Mouse (Mus musculus) MN1 (cell line): Measurements from ENCODE around the gene Tdrd5.
"Not testable (repeated sequence)": the region's sequence is repeated elsewhere in the genome, so short reads cannot be mapped to it uniquely, and the experiment has no call there.

ENCODE experiments used
- DNase-seq: peaks from one replicate; pipeline ENCODE4 v3.0.0-alpha.2; 2016; ENCODE audit warnings: low spot score

The Tdrd5 gene

GRCm38 (mm10) chr1:156302911-156303749 lies at the start of gene Tdrd5:
TSS of gene Tdrd5 (minus strand) at chr1:156303664.
- DNase-seq, result peak; percentile 37

GRCm38 (mm10) chr1:156352466-156352865 lies 49.0 kb upstream of the Tdrd5 start:
- no peak for DNase-seq

GRCm38 (mm10) chr1:156350441-156350840 lies 47.0 kb upstream of the Tdrd5 start:
- DNase-seq, result no peak

GRCm38 (mm10) chr1:156349031-156349430 lies 45.6 kb upstream of the Tdrd5 start:
- no peak for DNase-seq

GRCm38 (mm10) chr1:156345633-156346032 lies 42.2 kb upstream of the Tdrd5 start:
- DNase-seq, result no peak

- no peak for DNase-seq
Observed at GRCm38 (mm10) chr1:156344433-156344832, 41.0 kb upstream of the Tdrd5 start.

DNA sequence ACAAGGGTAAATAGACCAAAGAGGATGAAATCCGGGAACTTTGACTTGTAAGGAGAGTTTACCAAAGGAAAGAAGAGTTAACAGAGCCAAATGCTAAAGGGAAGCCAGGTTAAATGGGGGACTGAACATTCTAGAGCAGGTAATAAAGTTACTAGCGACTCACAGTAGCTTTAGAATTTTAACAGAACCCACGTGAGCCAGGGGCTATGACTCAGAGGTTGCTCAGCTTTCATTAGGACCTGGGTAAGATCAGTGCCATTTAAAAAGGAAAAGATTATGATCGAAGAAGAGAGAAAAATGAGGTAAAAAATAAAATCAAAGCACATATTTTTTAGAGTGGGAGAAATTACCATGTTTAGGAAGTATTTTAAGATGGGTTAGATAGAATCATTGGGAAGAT lies 37.4 kb upstream of the Tdrd5 start:
- peak; percentile 24 for DNase-seq

DNA sequence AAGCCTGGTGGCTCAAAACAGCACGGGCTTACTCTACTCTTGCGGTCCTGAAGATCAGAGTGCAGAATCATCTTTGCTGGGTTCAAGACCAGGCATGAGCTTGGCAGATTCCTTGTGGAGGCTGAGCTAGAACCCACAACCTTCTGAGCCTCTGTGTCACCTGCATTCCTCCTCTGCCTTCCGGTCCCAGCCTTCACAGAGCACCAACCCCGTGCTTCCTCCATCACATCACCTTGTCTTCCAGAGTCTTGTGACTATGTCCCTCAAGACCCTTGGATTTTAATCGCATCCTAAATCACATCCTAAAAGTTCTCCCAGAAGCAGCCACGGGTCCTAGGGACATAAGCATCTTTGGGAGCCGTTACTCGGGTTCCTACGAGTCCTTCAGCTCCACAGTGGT lies 19.7 kb upstream of the Tdrd5 start:
- DNase-seq, result no peak

GRCm38 (mm10) chr1:156310630-156311029 lies 7.2 kb upstream of the Tdrd5 start, which contains the start of gene Nphs2:
TSS of gene Nphs2 (plus strand) at chr1:156310727.
- no peak for DNase-seq

DNA sequence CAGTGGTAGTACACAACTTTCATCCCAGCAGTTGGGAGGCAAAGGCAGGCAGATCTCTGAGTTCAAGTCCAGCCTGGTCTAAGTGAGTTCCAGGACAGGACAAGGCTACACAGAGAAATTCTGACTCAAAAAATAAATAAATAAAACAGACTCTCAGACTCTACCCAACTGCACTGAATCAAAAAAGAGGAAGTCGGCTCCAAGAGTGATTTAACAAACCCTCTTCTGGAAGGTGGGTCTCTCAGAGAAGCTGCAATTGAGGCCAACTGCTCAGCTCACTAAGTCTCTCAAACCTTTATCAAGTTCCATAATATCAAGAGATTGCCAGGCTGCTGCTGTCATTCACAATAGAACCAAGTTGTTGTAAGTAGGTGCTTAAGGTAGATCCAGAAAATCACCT lies 5.1 kb upstream of the Tdrd5 start:
- no peak for DNase-seq

DNA sequence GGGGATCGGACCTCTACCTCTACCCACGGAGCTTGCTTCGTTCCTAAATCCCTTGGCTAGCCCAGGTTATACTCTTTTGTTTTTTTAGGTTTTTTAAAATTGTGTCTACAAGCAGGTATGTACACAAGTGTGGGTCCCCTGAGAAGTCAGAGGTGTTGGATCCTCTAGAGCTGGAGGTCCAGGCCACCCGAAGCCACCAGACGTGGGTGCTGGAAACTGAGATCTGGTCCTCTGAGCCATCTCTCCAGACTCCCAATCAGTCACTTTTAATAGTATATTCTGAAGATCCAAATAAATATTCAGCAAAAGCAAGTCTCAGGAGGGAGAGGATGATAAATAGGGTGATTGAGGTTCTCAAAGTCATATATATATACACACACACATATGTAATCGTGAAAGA lies 13.4 kb downstream of the Tdrd5 start:
- DNase-seq, result no peak

DNA sequence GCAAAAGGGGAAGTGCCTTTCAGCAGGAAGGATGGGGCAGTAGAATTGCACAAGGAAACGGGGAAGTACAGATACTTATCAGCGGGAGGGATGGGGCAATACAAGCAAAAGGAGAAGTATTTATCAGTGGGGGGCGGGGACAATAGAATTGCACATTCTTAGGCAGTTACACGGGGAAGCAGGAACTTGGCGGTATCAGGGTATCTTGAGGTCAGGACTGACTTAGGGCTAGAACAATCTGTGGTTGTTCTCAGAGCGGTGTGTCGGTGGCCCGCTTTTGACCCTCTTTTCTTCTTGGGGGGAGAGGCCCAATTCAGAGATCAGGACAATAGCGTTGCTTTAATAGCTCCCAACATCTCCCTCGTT lies 14.3 kb downstream of the Tdrd5 start:
- not testable (repeated sequence) for DNase-seq

DNA sequence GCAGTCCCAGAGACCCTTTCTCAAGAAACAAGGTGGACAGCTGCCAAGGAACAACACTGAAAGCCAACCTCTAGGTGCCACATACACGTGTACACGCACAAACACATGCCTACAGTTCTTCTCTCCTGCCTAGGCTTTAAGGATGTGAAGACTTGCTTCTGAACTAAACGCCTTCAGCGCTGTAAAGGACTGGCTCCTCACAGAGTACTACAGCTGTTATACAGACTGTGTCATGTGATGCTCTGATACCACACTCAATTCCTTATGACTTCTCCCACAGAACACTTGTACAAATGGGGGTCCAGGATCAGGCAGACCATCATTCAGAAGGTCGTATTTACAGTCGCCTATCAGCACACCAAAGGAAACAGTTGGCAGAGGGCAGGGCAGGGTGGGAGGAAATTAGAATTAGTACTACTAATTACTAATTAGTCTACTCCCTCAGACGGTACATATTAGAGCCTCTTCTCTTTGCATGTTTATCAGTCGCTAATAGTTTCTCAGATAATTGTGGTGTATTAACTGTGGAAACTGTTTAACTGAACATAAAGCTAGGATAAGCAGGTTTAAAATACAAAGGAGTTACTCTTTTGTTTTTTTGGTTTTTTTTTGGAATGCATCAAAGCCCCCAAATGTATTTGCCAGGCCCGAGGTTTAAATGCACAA lies 14.8 kb downstream of the Tdrd5 start:
- no peak for DNase-seq

- DNase-seq, result no peak
Observed at GRCm38 (mm10) chr1:156285541-156285896, 17.9 kb downstream of the Tdrd5 start.

- no peak for DNase-seq
Observed at GRCm38 (mm10) chr1:156284851-156285540, 18.5 kb downstream of the Tdrd5 start.

DNA sequence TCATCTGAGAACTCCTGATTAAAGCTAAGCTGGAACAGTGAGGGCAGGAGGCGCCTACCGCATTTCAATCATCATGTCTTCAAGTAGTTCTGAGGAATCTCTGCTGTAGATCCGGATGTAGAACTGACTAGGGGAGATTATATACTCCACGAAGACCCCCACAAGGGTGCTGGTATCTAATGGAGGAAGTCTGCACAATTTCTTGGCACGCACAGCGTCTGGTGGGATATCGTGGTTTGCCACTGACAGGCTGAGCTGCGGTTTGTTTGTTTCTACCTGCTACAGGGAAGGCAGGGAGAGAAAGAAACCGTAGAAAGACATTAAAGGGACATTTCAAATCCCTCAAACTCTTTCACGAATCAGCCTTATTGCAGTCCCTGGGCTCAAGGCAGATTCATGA lies 19.3 kb downstream of the Tdrd5 start:
- DNase-seq, result no peak

DNA sequence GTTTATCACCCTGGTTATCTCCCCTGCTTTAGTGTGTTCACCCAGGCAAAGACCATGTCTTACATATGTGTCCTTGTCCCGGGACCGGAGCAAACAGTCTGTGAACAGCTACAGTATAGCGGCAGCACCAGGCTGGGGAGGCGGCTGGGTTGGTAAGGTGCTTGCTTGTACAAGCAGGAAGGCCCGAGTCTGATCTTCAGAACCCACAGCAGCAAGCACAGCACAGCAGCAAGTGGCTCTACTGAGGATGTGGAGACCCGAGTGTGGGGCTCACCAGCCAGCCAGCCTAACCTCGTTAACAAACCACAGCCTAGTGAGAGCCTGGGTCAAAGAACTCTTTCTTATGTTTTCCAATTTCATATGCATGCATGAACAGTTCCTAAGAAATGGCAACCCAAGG lies 23.3 kb downstream of the Tdrd5 start:
- no peak for DNase-seq

- no peak for DNase-seq
Observed at GRCm38 (mm10) chr1:156273647-156274046, 29.8 kb downstream of the Tdrd5 start.

DNA sequence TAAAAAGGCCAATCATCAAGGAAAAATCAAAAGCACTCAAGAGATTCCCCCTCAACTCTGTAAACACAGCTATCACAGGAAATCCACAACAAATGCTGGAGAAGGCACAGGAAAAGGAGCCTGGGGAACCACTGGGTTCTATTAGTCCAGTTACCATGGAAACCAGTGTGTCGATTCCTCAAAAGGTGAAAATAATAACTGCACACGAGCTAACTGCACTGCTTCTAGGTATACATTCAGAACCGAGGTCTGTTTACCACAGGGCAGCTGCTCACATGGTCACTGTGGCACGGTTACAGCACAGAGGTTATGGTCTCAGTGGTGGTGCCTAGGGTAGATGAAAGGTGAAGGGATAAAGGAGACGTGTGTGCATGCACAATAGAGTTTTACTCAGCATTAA lies 31.8 kb downstream of the Tdrd5 start:
- no peak for DNase-seq

DNA sequence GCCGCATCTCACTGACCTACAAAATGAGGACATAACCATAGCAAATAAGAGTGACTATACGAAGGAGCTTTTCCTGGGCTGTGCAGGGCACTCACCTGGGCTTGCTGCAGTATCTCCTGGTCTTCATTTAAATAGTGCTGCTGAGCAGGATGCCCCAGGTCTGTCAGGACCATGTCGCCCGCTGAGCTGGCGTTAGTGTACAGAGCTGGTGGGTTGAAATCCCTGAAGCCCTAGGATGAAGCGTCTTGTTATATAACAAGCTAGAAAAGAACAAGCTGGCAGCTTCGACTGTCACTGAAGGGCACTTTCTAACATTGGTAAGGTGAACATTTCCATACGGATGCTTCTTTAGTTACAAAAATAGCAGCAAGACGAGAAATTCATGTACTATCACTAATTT lies 33.0 kb downstream of the Tdrd5 start:
- DNase-seq, result no peak

DNA sequence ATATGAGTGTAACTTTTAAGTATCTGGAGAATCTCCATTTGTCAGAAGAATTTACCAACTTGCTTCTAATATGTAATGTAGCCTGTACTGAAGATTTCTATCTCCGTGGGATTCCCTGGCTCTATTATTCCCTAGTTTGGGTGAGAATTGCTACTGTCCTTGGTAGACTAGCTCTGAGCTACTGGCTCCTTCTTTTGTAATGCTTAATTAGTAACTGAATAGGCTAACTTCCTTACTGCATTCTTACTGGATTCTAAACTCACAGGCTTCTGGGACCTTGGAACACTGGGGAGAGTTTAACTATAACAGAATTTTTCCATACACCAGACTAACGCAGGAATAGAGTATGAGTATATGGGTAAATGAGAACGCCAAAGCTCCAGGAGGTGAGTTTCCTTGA lies 34.9 kb downstream of the Tdrd5 start:
- DNase-seq, result not testable (repeated sequence)

DNA sequence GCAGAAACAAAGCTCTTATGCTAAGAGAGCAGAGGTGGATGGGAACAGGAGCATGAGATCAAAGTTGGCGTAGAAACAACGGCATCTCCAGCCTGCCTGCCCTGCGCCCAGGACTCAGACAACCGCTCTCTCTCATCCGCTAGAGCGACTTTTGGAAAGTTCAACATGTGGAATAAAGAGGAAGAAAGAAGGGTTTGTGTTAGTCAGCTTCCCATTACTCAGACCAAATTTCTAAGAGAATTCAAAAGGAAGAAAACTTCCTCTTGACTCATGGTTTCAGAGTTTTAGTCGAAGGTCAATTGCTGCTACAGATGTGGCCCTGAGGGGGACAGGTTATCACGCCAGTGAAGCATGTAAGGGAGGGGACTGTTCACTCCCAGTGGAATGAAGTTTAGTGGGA lies 39.5 kb downstream of the Tdrd5 start:
- no peak for DNase-seq

- peak; percentile 72 for DNase-seq
Observed at GRCm38 (mm10) chr1:156263352-156263751, 40.1 kb downstream of the Tdrd5 start.
